Mouse (Mus musculus): ENCODE measurements around the gene Rbm19.

Rbm19 gene

GRCm38 (mm10) chr5:120165061-120165942 lies 49.0 kb downstream of the Rbm19 start:
- peak; percentile 42 to 47 for DNase-seq (ENCODE audit: low spot score in 2 of 2)

- DNase-seq (ENCODE audit: low spot score in 2 of 2), result no peak
These were observed 51.6 kb downstream of the Rbm19 start for GRCm38 (mm10) chr5:120167787-120168325.

DNA sequence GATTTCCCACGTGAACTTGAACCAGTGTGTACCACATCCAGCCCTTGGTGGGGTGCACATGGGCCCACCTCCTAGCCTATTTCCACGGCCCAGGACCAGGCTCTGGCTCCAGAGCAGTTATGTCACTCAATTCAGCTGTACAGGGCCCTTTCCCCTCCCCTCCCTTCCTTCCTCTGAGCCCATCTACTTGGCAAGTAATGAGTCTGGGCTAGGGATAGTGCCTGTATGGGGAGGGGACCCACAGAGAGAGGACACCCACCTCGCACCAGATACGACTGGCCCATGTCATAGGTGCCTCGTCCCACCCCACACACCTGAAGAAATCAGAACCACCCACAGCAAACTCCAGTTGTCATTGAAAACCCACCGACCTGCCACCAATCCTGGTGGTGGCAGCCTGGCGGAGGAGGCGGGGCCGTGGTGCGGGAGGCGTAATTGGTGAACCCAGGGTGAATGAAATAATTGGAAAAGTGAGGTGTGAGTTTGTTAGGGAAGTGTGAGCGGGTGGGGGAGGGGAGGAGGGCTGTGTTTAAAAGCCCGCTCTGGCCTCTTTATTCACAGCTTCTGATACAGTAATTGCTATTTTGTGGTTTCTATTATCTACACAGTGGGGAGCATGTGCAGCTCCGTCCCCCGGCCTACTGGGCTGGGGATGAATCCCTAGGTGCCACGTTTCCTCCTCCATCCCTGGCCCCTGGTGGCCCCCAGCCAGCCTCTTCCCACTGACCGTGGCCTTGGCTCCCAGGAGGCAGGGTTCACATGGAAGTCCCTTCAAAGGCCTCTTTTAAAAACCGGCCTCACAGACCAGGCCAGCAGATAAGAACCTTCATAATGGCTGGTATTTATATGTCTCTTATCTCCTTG lies 55.8 kb downstream of the Rbm19 start:
- no peak for DNase-seq (ENCODE audit: low spot score in 2 of 2)

DNA sequence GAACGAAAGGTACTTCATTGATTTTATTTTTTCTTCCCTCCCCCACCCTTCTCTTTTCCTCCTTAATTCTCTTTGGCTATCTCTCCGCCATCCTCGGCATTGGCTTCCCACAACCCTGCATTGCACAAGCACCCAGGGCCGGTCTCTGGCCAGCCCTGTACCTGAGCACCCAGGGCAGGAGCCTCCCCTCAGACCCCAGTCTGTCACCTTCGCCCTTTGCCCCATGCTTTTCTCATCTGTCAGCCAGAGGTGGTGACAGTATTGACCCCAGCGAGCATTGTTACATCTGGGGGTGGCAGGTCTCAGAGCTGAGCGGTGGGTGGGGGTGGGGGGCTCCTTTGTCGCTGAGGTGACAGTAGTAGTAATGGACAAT lies 56.5 kb downstream of the Rbm19 start:
- no peak for DNase-seq (ENCODE audit: low spot score in 2 of 2)

GRCm38 (mm10) chr5:120174317-120174716 lies 58.1 kb downstream of the Rbm19 start:
- no peak for DNase-seq (ENCODE audit: low spot score in 2 of 2)

DNA sequence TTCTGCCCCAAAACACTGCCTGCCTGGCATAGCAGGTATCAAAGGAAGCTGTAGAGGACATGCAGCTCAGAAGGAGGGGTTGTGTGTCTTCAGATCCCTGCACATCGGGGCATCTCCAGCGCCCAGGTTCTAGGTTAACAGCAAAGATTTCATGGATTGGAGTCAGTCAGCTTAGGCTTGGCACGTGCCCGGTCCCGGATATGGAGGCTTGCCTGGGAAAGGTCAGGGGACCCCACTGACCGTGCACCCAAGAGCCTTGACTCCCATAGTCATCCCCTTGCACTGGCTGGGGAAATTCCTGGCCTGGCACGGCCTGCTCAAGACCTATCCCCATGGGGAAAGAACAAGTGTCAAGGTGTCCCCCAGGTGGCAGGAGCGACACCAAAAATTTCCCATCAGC lies 59.0 kb downstream of the Rbm19 start:
- DNase-seq (ENCODE audit: low spot score in 2 of 2), result no peak

GRCm38 (mm10) chr5:120176246-120177065 lies 60.2 kb downstream of the Rbm19 start:
- DNase-seq (ENCODE audit: low spot score in 2 of 2), result no peak

GRCm38 (mm10) chr5:120177066-120177340 lies 60.7 kb downstream of the Rbm19 start:
- no peak for DNase-seq (ENCODE audit: low spot score in 2 of 2)

DNA sequence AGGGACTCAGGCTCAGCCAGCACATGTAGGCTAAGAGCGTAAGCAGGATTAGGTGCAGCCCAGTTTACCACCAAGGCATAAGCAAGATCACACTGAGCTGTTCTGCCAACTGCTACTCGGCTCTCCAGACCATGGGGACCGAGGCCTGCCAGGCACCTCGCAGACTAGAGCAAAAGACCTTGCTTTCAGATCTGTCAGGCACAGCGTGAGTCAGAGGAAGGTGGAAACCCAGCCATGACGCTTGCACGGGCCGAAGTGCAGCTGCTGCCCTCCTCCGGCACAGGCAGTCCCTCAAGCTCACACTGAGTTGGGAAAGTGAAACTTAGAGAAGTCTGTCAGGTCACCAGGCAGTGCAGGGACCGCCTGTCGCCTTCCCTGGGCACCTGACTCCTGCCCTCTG lies 63.8 kb downstream of the Rbm19 start:
- DNase-seq (ENCODE audit: low spot score in 2 of 2), result no peak

GRCm38 (mm10) chr5:120181384-120181783 lies 65.1 kb downstream of the Rbm19 start:
- DNase-seq (ENCODE audit: low spot score in 2 of 2), result no peak

GRCm38 (mm10) chr5:120183321-120183720 lies 67.1 kb downstream of the Rbm19 start:
- no peak for DNase-seq (ENCODE audit: low spot score in 2 of 2)

GRCm38 (mm10) chr5:120183790-120184189 lies 67.5 kb downstream of the Rbm19 start:
- no peak for DNase-seq (ENCODE audit: low spot score in 2 of 2)

GRCm38 (mm10) chr5:120185949-120186348 lies 69.7 kb downstream of the Rbm19 start:
- no peak for DNase-seq (ENCODE audit: low spot score in 2 of 2)

DNA sequence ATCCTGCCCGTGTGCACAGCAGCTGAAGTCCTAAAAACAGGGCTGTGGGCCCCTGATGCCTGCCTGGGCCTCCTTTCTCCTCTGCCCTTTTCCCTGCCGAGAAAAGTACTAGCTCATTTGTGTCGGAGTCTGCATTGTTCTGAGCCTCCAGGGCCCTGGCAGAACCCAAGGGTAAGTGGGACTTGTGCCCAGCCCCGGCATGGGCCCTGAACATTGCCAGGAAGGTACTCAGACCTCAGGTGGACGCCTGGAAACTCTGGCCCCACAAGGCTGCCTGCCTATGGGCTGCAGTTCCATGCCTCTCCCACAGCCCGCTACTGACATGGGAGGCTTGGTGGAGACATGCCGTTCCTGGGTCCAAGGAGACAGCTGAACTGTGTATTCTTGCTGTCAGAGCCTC lies 72.3 kb downstream of the Rbm19 start:
- DNase-seq (ENCODE audit: low spot score in 2 of 2), result no peak

GRCm38 (mm10) chr5:120190001-120190582 lies 73.8 kb downstream of the Rbm19 start:
- no peak for DNase-seq (ENCODE audit: low spot score in 2 of 2)

GRCm38 (mm10) chr5:120191620-120192019 lies 75.4 kb downstream of the Rbm19 start:
- DNase-seq (ENCODE audit: low spot score in 2 of 2), result no peak

- no peak for DNase-seq (ENCODE audit: low spot score in 2 of 2)
These were observed 78.2 kb downstream of the Rbm19 start for GRCm38 (mm10) chr5:120194309-120194941.

DNA sequence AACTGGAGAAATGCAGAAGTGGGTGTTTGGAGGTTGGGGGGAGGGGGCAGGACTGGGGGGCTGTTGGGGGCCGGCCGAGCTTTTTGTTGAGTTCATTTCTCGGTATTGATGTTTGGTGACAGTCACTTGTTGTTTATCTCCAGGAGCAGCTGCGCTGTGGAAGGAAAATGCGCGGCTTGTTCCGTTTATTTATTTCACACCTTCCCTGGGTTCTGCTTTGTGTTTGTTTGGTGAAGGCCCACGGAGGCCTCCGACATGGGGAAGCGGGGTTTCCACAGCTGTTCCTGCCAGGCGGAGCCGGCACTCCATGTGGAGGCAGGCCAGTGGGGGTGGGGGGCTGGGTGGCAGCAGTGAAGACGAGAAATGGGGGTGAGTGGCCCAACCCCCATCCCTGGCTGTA lies 78.7 kb downstream of the Rbm19 start:
- DNase-seq (ENCODE audit: low spot score in 2 of 2), result no peak

DNA sequence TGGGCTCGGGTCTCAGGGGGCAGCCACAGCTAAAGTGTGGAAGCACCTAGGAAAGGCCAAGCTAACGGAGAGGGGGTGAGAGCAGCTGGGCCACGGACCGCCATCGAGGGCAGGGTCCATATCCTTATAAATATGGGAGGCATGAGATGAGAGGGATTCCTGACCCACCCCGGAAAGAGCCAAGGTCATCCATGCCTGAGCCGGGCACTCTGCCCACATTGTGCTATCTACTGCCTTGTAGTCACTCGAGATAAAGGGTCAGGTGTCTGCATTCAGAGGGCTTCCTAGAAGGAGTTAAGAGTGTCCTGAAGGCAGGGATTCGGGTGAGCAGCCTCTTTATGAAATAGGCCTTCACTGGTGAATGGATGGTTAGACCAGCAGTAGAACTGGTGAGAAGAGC lies 80.6 kb downstream of the Rbm19 start:
- DNase-seq (ENCODE audit: low spot score in 2 of 2), result no peak

- DNase-seq (ENCODE audit: low spot score in 2 of 2), result no peak
These were observed 81.6 kb downstream of the Rbm19 start for GRCm38 (mm10) chr5:120197813-120198387.

DNA sequence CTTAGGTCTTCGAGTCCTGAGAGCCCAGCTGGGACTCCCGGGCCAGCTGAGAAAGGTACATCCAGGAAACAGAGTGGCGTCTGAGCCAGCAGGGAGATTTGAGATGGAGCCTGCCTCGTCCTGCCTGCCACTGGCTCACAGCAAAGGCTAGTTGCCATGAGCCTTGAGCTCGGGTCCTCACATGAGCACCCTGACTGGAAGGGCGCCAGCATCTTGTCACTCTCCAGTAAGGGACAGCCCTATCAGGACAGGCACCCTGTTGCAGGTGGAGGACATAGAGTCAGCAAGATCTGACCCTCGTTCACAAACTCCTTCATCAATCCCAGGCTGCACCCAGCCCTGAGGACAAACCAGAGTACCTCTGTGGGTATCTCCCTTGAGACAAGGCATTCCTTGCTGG lies 83.6 kb downstream of the Rbm19 start:
- DNase-seq (ENCODE audit: low spot score in 2 of 2), result no peak

Measured in spleen, postnatal 36 days (tissue).